Mouse (Mus musculus): Measurements from ENCODE around the gene Matk. TPM values are rescaled to one million over a fixed set of nuclear protein-coding genes. Genes with fewer than 3 reads are reported as not detected.

Gene Matk
- polyA plus RNA-seq, 1 experiment from 2014 or later = 12.3 TPM

DNA sequence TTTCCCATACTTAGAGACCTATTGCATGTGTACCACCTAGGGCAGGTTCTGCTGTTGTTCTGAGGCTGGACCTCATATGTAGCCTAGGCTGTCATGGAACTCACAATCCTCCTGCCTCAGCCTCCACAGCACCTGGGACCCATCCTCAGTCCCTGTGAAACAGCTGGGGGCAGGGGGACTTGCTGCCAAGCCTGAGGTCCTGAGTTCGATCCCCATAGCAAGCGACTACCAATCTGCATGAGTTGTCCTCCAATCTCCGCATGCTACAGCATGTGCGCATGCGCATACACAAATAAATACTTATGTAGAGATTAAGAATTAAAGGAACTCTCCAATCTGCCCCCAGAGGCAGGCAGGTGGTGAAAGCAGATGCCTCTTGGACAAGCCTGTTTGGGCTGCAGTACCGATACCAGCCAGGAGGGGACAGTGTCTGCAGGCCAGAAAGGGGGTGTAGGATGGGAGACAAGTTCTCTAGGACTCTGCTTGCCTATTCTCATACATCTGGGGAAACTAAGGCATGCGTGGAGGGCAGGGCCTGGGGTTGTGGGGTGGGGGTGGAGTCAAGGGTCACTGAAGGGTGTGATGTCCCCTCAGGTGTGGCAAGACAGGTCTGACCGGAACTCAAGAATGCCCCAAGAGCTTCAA, 34.9 kb downstream of the Matk start:
- H3K27me3 ChIP-seq (replicated peaks; ENCODE audit: control insufficient read depth, insufficient read depth, low read length) = peaks cover 7% of the 10 kb centered on the region; the same call in 1 of the 2 replicates

DNA sequence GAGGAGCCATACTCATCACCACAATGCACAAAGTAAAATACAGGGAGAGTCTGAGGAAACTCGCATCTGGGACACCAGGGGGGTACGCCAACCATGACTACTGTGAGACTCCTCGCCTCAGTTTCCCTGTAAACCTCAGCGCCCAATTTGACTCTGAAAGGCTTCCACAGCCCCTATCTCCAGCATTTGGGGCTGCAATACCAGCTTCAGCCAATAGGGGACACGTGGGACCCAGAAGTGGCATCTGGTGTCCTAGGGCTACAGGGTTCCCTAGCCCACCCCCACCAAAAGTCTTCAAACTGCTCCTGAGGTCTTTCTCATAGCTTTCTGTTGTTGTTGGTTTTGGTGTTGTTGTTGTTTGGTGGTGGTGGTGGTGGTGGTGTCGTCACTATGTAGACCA, 35.9 kb downstream of the Matk start:
- Histone ChIP-seq H3K9me3 (replicated peaks; ENCODE audit: control insufficient read depth, low read length) (no peaks in the 10 kb centered on the region), H3K36me3 (ENCODE audit: control insufficient read depth, insufficient read depth, low read length) (no peaks in the 10 kb centered on the region), H3K27ac (ENCODE audit: low read depth, low read length) (no peak overlapping the region), H3K4me2 (ENCODE audit: low read length) (no peak overlapping the region), H3K9ac (ENCODE audit: low read length) (no peak overlapping the region), H3K4me3 (ENCODE audit: low read depth, low read length) (no peak overlapping the region), H3K27me3 (replicated peaks; ENCODE audit: control insufficient read depth, insufficient read depth, low read length) (peaks cover 4% of the 10 kb centered on the region; the same call in 1 of the 2 replicates), H3K4me1 (ENCODE audit: control insufficient read depth, insufficient read depth, low read length) (peaks cover 3% of the 10 kb centered on the region; the same call in 1 of the 2 replicates)
- ATAC-seq (no peak), DNase-seq (ENCODE audit: low spot score) (no peak)
- WGBS = 34% methylated on average over 6 of the region's 6 CpGs

More for the DNA sequence above, 34.9 kb downstream of the Matk start:
- no peaks in the 10 kb centered on the region for H3K9me3 ChIP-seq (replicated peaks; ENCODE audit: control insufficient read depth, low read length)
- peaks cover 3% of the 10 kb centered on the region; the same call in 1 of the 2 replicates for H3K4me1 ChIP-seq (ENCODE audit: control insufficient read depth, insufficient read depth, low read length)
- no peak overlapping the region for H3K9ac ChIP-seq (ENCODE audit: low read length)
- no peaks in the 10 kb centered on the region for H3K36me3 ChIP-seq (ENCODE audit: control insufficient read depth, insufficient read depth, low read length)
- no peak overlapping the region for H3K27ac ChIP-seq (ENCODE audit: low read depth, low read length)
- DNase-seq (ENCODE audit: low spot score) (no peak), ATAC-seq (no peak)
- 65% methylated on average over 8 of the region's 8 CpGs for WGBS
- no peak overlapping the region for H3K4me2 ChIP-seq (ENCODE audit: low read length)
- no peak overlapping the region for H3K4me3 ChIP-seq (ENCODE audit: low read depth, low read length)

- ATAC-seq = no peak
- Histone ChIP-seq H3K4me1 (ENCODE audit: control insufficient read depth, insufficient read depth, low read length) (peaks cover 9% of the 10 kb centered on the region), H3K9me3 (replicated peaks; ENCODE audit: control insufficient read depth, low read length) (no peaks in the 10 kb centered on the region), H3K27me3 (replicated peaks; ENCODE audit: control insufficient read depth, insufficient read depth, low read length) (peaks cover 3% of the 10 kb centered on the region; the same call in 1 of the 2 replicates), H3K4me3 (ENCODE audit: low read depth, low read length) (no peak overlapping the region), H3K4me2 (ENCODE audit: low read length) (no peak overlapping the region), H3K27ac (ENCODE audit: low read depth, low read length) (no peak overlapping the region), H3K36me3 (ENCODE audit: control insufficient read depth, insufficient read depth, low read length) (no peaks in the 10 kb centered on the region), H3K9ac (ENCODE audit: low read length) (no peak overlapping the region)
- 2% methylated on average over 7 of the region's 7 CpGs for WGBS
- peak; percentile 81 for DNase-seq (ENCODE audit: low spot score)
Measured at GRCm38 (mm10) chr10:81289278-81289677, 36.5 kb downstream of the Matk start.

DNA sequence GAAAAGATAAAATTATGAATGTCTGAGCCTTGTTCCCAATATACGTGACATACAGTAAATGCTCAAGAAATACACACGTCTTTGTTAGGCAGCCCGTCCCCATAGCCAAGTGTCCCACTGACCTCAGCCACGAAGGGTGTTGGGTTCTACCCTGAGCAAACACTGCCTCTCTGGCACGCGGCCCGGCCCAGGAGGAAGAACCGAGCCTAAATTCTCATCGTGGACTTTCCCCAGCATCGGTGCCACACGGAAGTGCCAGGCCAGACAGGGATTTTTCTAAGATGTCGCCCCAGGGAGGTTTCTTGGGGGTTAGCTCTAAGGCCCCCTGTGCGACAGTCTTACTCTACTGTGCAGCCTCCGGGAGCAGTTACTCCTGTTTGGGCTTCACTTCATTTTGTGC, 37.1 kb downstream of the Matk start:
- peaks cover 2% of the 10 kb centered on the region; the same call in 1 of the 2 replicates for H3K27me3 ChIP-seq (replicated peaks; ENCODE audit: control insufficient read depth, insufficient read depth, low read length)
- no peak overlapping the region for H3K4me2 ChIP-seq (ENCODE audit: low read length)
- no peak for DNase-seq (ENCODE audit: low spot score)
- no peak overlapping the region for H3K27ac ChIP-seq (ENCODE audit: low read depth, low read length)
- WGBS = 65% methylated on average over 14 of the region's 14 CpGs
- no peak overlapping the region for H3K4me3 ChIP-seq (ENCODE audit: low read depth, low read length)
- H3K36me3 ChIP-seq (ENCODE audit: control insufficient read depth, insufficient read depth, low read length) = no peaks in the 10 kb centered on the region
- no peak for ATAC-seq
- H3K9me3 ChIP-seq (replicated peaks; ENCODE audit: control insufficient read depth, low read length) = no peaks in the 10 kb centered on the region
- peaks cover 15% of the 10 kb centered on the region for H3K4me1 ChIP-seq (ENCODE audit: control insufficient read depth, insufficient read depth, low read length)
- H3K9ac ChIP-seq (ENCODE audit: low read length) = no peak overlapping the region

GRCm38 (mm10) chr10:81290698-81291460, 38.1 kb downstream of the Matk start:
- Histone ChIP-seq H3K36me3 (ENCODE audit: control insufficient read depth, insufficient read depth, low read length) (peaks cover 4% of the 10 kb centered on the region; the same call in 1 of the 2 replicates), H3K9me3 (replicated peaks; ENCODE audit: control insufficient read depth, low read length) (no peaks in the 10 kb centered on the region), H3K9ac (ENCODE audit: low read length) (peak overlapping the region; percentile 25; the same call in 1 of the 2 replicates), H3K4me1 (ENCODE audit: control insufficient read depth, insufficient read depth, low read length) (peaks cover 16% of the 10 kb centered on the region), H3K27me3 (replicated peaks; ENCODE audit: control insufficient read depth, insufficient read depth, low read length) (no peaks in the 10 kb centered on the region), H3K27ac (ENCODE audit: low read depth, low read length) (0 out of 2 replicates have a peak overlapping the region, but pooled peaks have one; percentile 5), H3K4me3 (ENCODE audit: low read depth, low read length) (no peak overlapping the region), H3K4me2 (ENCODE audit: low read length) (no peak overlapping the region)
- ATAC-seq = no peak
- DNase-seq (ENCODE audit: low spot score) = peak; percentile 34
- 11% methylated on average over 24 of the region's 24 CpGs for WGBS

DNA sequence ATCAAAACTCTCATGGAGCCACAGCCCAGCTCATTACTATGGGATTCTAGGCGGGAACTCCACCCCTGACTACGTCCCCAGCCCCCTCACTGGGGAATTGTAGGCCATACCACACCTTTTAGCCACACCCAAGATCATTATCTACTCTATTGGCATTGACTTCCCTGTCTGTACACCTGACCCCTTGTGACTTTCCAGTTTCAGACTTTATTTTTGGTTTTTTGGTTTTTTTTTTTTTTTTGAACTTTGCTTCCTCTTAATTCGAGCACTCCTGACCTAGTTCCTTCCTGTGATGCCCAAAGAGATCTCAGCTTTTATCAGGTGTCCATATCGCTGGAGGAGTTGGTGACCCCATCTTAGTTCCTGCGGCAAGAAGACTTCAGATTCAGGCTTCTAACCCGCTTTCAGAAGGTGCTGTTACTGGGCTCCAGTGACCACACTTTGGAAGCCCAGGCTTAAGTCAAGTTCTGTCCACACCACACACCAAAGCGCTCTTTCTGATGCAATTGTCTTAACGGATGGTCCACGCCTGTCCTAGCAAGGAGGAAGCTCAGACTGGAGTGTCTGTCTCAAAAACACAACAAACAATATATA, 38.9 kb downstream of the Matk start, which contains the start of gene Tjp3:
Gene Tjp3, minus strand, starts transcription at position 71 of the 594 bp plus-strand sequence.
- no peak for DNase-seq (ENCODE audit: low spot score)
- ATAC-seq = no peak
- H3K4me2 ChIP-seq (ENCODE audit: low read length) = no peak within 1 kb of the TSS
- no peak within 1 kb of the TSS for H3K4me3 ChIP-seq (ENCODE audit: low read depth, low read length)
- peaks cover 4% of the 10 kb centered on the region; the same call in 1 of the 2 replicates for H3K36me3 ChIP-seq (ENCODE audit: control insufficient read depth, insufficient read depth, low read length)
- WGBS = 75% methylated on average over 9 of the region's 9 CpGs
- H3K9me3 ChIP-seq (replicated peaks; ENCODE audit: control insufficient read depth, low read length) = no peaks in the 10 kb centered on the region
- H3K27me3 ChIP-seq (replicated peaks; ENCODE audit: control insufficient read depth, insufficient read depth, low read length) = no peaks in the 10 kb centered on the region
- H3K4me1 ChIP-seq (ENCODE audit: control insufficient read depth, insufficient read depth, low read length) = peaks cover 16% of the 10 kb centered on the region
- peak within 1 kb of the TSS; percentile 25; the same call in 1 of the 2 replicates for H3K9ac ChIP-seq (ENCODE audit: low read length)
- 0 out of 2 replicates have a peak within 1 kb of the TSS, but pooled peaks have one; percentile 5 for H3K27ac ChIP-seq (ENCODE audit: low read depth, low read length)

- 1% methylated on average over 76 of the region's 80 CpGs for WGBS
Measured at GRCm38 (mm10) chr10:81292554-81293333, 40.0 kb downstream of the Matk start, which contains the start of gene Pip5k1c. Gene Pip5k1c, plus strand, starts transcription at chr10:81292963.

More at GRCm38 (mm10) chr10:81292554-81293333, 40.0 kb downstream of the Matk start, which contains the start of gene Pip5k1c:
- Histone ChIP-seq H3K27me3 (replicated peaks; ENCODE audit: control insufficient read depth, insufficient read depth, low read length) (no peaks in the 10 kb centered on the region), H3K9ac (ENCODE audit: low read length) (peak within 1 kb of the TSS; percentile 85), H3K4me1 (ENCODE audit: control insufficient read depth, insufficient read depth, low read length) (peaks cover 16% of the 10 kb centered on the region), H3K4me2 (ENCODE audit: low read length) (peak within 1 kb of the TSS; percentile 99), H3K27ac (ENCODE audit: low read depth, low read length) (peak within 1 kb of the TSS; percentile 88), H3K4me3 (ENCODE audit: low read depth, low read length) (peak within 1 kb of the TSS; percentile 56), H3K36me3 (ENCODE audit: control insufficient read depth, insufficient read depth, low read length) (peaks cover 4% of the 10 kb centered on the region; the same call in 1 of the 2 replicates), H3K9me3 (replicated peaks; ENCODE audit: control insufficient read depth, low read length) (no peaks in the 10 kb centered on the region)
- ATAC-seq (peak; percentile 96), DNase-seq (ENCODE audit: low spot score) (peak; percentile 99)

Measured in forebrain, embryonic 14.5 days (tissue).